Mouse (Mus musculus): ENCODE data around the gene Arhgap4.

DNA sequence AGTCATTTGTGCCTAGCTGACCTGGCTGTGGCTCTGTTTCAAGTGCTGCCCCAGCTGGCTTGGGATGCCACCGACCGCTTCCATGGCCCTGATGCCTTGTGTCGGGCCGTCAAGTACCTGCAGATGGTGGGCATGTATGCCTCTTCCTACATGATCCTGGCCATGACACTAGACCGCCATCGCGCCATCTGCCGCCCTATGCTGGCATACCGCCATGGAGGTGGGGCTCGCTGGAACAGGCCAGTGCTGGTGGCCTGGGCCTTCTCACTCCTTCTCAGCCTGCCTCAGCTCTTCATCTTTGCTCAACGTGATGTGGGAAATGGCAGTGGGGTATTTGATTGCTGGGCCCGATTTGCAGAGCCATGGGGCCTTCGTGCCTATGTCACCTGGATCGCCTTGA is 28.8 kb downstream of the Arhgap4 start:
- TF ChIP-seq CTCF (conservative IDR thresholded peaks at IDR 0.05; ENCODE audit: low read length), result no peak
- TF ChIP-seq POU5F1 (IDR thresholded peaks at IDR 0.05; ENCODE audit: borderline replicate concordance, low read length), result no peak
- no peak for TF ChIP-seq NANOG (IDR thresholded peaks at IDR 0.05; ENCODE audit: borderline replicate concordance, low read length)
